Mouse (Mus musculus) hindbrain, embryonic 16.5 days (tissue): ENCODE results near the gene Dpf3. TPM values are rescaled to one million over a fixed set of nuclear protein-coding genes. Genes with fewer than 3 reads are reported as not detected.

Experiments
- ATAC-seq: fragments of 200-750 bp; cut with Nextera tagmentation; 2 replicates; pipeline ENCODE4 v1.8.0; 2017; ENCODE audit warnings: moderate TSS enrichment, moderate library complexity
- H3K27ac ChIP-seq: fragments of 300-500 bp; sonication (generic); 2 replicates; pipeline ENCODE4 v1.5.1; 2014; ENCODE audit warnings: low read depth, mild to moderate bottlenecking, control low read depth, low read length, moderate library complexity
- H3K27me3 ChIP-seq: fragments of 300-500 bp; sonication (generic); replicated peaks from 2 replicates; pipeline ENCODE4 v1.6.1; 2014; ENCODE audit warnings: low read length; ENCODE audit not compliant: control insufficient read depth, insufficient read depth
- H3K36me3 ChIP-seq: fragments of 300-500 bp; sonication (generic); 2 replicates; pipeline ENCODE4 v1.6.1; 2014; ENCODE audit warnings: mild to moderate bottlenecking, low read length, moderate library complexity, mixed read lengths; ENCODE audit not compliant: control insufficient read depth, insufficient read depth
- H3K4me1 ChIP-seq: fragments of 300-500 bp; sonication (generic); 2 replicates; pipeline ENCODE4 v1.6.1; 2014; ENCODE audit warnings: low read depth, low read length; ENCODE audit not compliant: control insufficient read depth, insufficient read depth
- H3K4me2 ChIP-seq: fragments of 300-500 bp; sonication (generic); 2 replicates; pipeline ENCODE4 v1.6.1; 2014; ENCODE audit warnings: mild to moderate bottlenecking, low read length, control low read depth, moderate library complexity
- H3K4me3 ChIP-seq: fragments of 300-500 bp; sonication (generic); 2 replicates; pipeline ENCODE4 v1.5.1; 2014; ENCODE audit warnings: mild to moderate bottlenecking, low read length, control low read depth, moderate library complexity
- H3K9ac ChIP-seq: fragments of 300-500 bp; sonication (generic); 2 replicates; pipeline ENCODE4 v1.6.1; 2014; ENCODE audit warnings: low read depth, mild to moderate bottlenecking, control low read depth, low read length, moderate library complexity
- H3K9me3 ChIP-seq: fragments of 300-500 bp; sonication (generic); 2 replicates; pipeline ENCODE4 v1.6.1; 2014; ENCODE audit warnings: mild to moderate bottlenecking, low read length, moderate library complexity; ENCODE audit not compliant: control insufficient read depth
- WGBS: fragments of 180-500 bp; shearing (Covaris S2); extraction: QIAGEN DNeasy Blood & Tissue Kit; methylation state at CpG from one replicate; pipeline ENCODE4 v1.1.7; 2014; 5-methylcytosine and 5-hydroxymethylcytosine counted together
- polyA plus RNA-seq: library from polyadenylated mRNA; unstranded; fragments of >200 nt; fragmentation: Nextera tagmentation; extraction: Ambion mirVana; gene quantifications from 2 replicates; pipeline ENCODE4 v1.2.1, GENCODE M21; 2015

Gene Dpf3
- polyA plus RNA-seq, 1 experiment from 2014 or later = 23.2 TPM

- ATAC-seq = no peak
- no peak overlapping the region for H3K4me3 ChIP-seq
- H3K36me3 ChIP-seq = no peaks in the 10 kb centered on the region
- no peak overlapping the region for H3K27ac ChIP-seq
- no peaks in the 10 kb centered on the region for H3K27me3 ChIP-seq
- 82% methylated on average over 4 of the region's 4 CpGs for WGBS
- no peak overlapping the region for H3K4me2 ChIP-seq
- H3K9me3 ChIP-seq = no peaks in the 10 kb centered on the region
- H3K4me1 ChIP-seq = no peaks in the 10 kb centered on the region
- H3K9ac ChIP-seq = no peak overlapping the region
Observed at GRCm38 (mm10) chr12:83254399-83254798, 233.1 kb downstream of the Dpf3 start.

- 68% methylated on average over 3 of the region's 3 CpGs for WGBS
Observed at GRCm38 (mm10) chr12:83249066-83249465, 238.4 kb downstream of the Dpf3 start.

GRCm38 (mm10) chr12:83248636-83249035 lies 238.9 kb downstream of the Dpf3 start:
- no peaks in the 10 kb centered on the region for H3K9me3 ChIP-seq
- no peaks in the 10 kb centered on the region for H3K4me1 ChIP-seq
- H3K9ac ChIP-seq = no peak overlapping the region
- no peaks in the 10 kb centered on the region for H3K36me3 ChIP-seq
- WGBS = 68% methylated on average over 2 of the region's 2 CpGs
- ATAC-seq = peak; percentile 34; the same call in 1 of the 2 replicates
- H3K27ac ChIP-seq = no peak overlapping the region
- H3K4me3 ChIP-seq = no peak overlapping the region
- H3K4me2 ChIP-seq = no peak overlapping the region
- H3K27me3 ChIP-seq = no peaks in the 10 kb centered on the region

More at GRCm38 (mm10) chr12:83249066-83249465, 238.4 kb downstream of the Dpf3 start:
- Histone ChIP-seq H3K4me1 (no peaks in the 10 kb centered on the region), H3K27me3 (no peaks in the 10 kb centered on the region), H3K27ac (no peak overlapping the region), H3K9me3 (no peaks in the 10 kb centered on the region), H3K9ac (no peak overlapping the region), H3K4me2 (no peak overlapping the region), H3K36me3 (no peaks in the 10 kb centered on the region), H3K4me3 (no peak overlapping the region)
- ATAC-seq = 0 out of 2 replicates have a peak, but pooled peaks have one; percentile 37

- ATAC-seq = no peak
- no peaks in the 10 kb centered on the region for H3K4me1 ChIP-seq
- H3K9ac ChIP-seq = no peak overlapping the region
- no peaks in the 10 kb centered on the region for H3K27me3 ChIP-seq
- H3K36me3 ChIP-seq = no peaks in the 10 kb centered on the region
- WGBS = 81% methylated on average over 3 of the region's 3 CpGs
- no peak overlapping the region for H3K4me2 ChIP-seq
- no peaks in the 10 kb centered on the region for H3K9me3 ChIP-seq
- H3K4me3 ChIP-seq = no peak overlapping the region
- no peak overlapping the region for H3K27ac ChIP-seq
Observed at GRCm38 (mm10) chr12:83247669-83248068, 239.8 kb downstream of the Dpf3 start.

GRCm38 (mm10) chr12:83241022-83241421 lies 246.5 kb downstream of the Dpf3 start:
- 57% methylated on average over 3 of the region's 3 CpGs for WGBS

GRCm38 (mm10) chr12:83240571-83240970 lies 246.9 kb downstream of the Dpf3 start:
- Histone ChIP-seq H3K4me2 (no peak overlapping the region), H3K36me3 (no peaks in the 10 kb centered on the region), H3K27me3 (no peaks in the 10 kb centered on the region), H3K4me1 (peaks cover 7% of the 10 kb centered on the region), H3K9me3 (no peaks in the 10 kb centered on the region), H3K4me3 (no peak overlapping the region), H3K27ac (no peak overlapping the region), H3K9ac (no peak overlapping the region)
- no peak for ATAC-seq

More at GRCm38 (mm10) chr12:83241022-83241421, 246.5 kb downstream of the Dpf3 start:
- Histone ChIP-seq H3K4me3 (no peak overlapping the region), H3K9me3 (no peaks in the 10 kb centered on the region), H3K27ac (no peak overlapping the region), H3K9ac (no peak overlapping the region; the same call in 1 of the 2 replicates), H3K4me2 (no peak overlapping the region), H3K4me1 (peaks cover 7% of the 10 kb centered on the region), H3K36me3 (no peaks in the 10 kb centered on the region), H3K27me3 (no peaks in the 10 kb centered on the region)
- ATAC-seq = no peak

- Histone ChIP-seq H3K27me3 (no peaks in the 10 kb centered on the region), H3K4me2 (no peak overlapping the region), H3K4me3 (no peak overlapping the region), H3K9ac (no peak overlapping the region), H3K9me3 (no peaks in the 10 kb centered on the region), H3K27ac (no peak overlapping the region), H3K4me1 (peaks cover 4% of the 10 kb centered on the region; the same call in 1 of the 2 replicates), H3K36me3 (no peaks in the 10 kb centered on the region)
- ATAC-seq = no peak
- 92% methylated on average over 6 of the region's 6 CpGs for WGBS
Observed at GRCm38 (mm10) chr12:83235781-83236180, 251.7 kb downstream of the Dpf3 start.

- H3K9ac ChIP-seq = no peak overlapping the region
- no peak overlapping the region for H3K4me3 ChIP-seq
- no peak overlapping the region for H3K4me2 ChIP-seq
- H3K4me1 ChIP-seq = peaks cover 4% of the 10 kb centered on the region; the same call in 1 of the 2 replicates
- no peaks in the 10 kb centered on the region for H3K36me3 ChIP-seq
- ATAC-seq = no peak
- no peak overlapping the region for H3K27ac ChIP-seq
- H3K27me3 ChIP-seq = no peaks in the 10 kb centered on the region
- H3K9me3 ChIP-seq = no peaks in the 10 kb centered on the region
- 60% methylated on average over 2 of the region's 2 CpGs for WGBS
Observed at GRCm38 (mm10) chr12:83234981-83235380, 252.5 kb downstream of the Dpf3 start.

GRCm38 (mm10) chr12:83233651-83234050 lies 253.9 kb downstream of the Dpf3 start:
- ATAC-seq = no peak
- Histone ChIP-seq H3K27me3 (no peaks in the 10 kb centered on the region), H3K9me3 (no peaks in the 10 kb centered on the region), H3K27ac (no peak overlapping the region), H3K36me3 (no peaks in the 10 kb centered on the region), H3K4me2 (no peak overlapping the region), H3K4me1 (peaks cover 4% of the 10 kb centered on the region; the same call in 1 of the 2 replicates), H3K9ac (no peak overlapping the region), H3K4me3 (no peak overlapping the region)
- 43% methylated on average over 7 of the region's 7 CpGs for WGBS

GRCm38 (mm10) chr12:83232916-83233315 lies 254.6 kb downstream of the Dpf3 start:
- Histone ChIP-seq H3K4me2 (no peak overlapping the region), H3K36me3 (no peaks in the 10 kb centered on the region), H3K27ac (no peak overlapping the region), H3K4me3 (no peak overlapping the region), H3K9me3 (no peaks in the 10 kb centered on the region), H3K27me3 (no peaks in the 10 kb centered on the region), H3K9ac (no peak overlapping the region), H3K4me1 (peaks cover 4% of the 10 kb centered on the region; the same call in 1 of the 2 replicates)
- no peak for ATAC-seq
- WGBS = 51% methylated on average over 5 of the region's 5 CpGs
